Mouse (Mus musculus) myocyte (in vitro differentiated cells): ENCODE results near the gene Olig2. TPM values are rescaled to one million over a fixed set of nuclear protein-coding genes. Genes with fewer than 3 reads are reported as not detected.

Experiments used
- H3K27me3 ChIP-seq: one replicate; pipeline ENCODE4 v1.6.1; 2011; ENCODE audit not compliant: control insufficient read depth, insufficient read depth, insufficient read length
- H3K36me3 ChIP-seq: one replicate; pipeline ENCODE4 v1.6.1; 2011; ENCODE audit not compliant: control insufficient read depth, insufficient read depth
- H3K4me2 ChIP-seq: one replicate; pipeline ENCODE4 v1.6.1; 2011; ENCODE audit warnings: low read depth, control low read depth
- H3K4me3 ChIP-seq: one replicate; pipeline ENCODE4 v1.5.1; 2011; ENCODE audit warnings: mild to moderate bottlenecking, control low read depth, moderate library complexity
- H3K79me2 ChIP-seq: one replicate; pipeline ENCODE4 v1.6.1; 2011; ENCODE audit not compliant: control insufficient read depth, insufficient read depth
- H3ac ChIP-seq: one replicate; pipeline ENCODE4 v1.6.1; 2011; ENCODE audit not compliant: control insufficient read depth, insufficient read length
- CEBPB ChIP-seq: IDR thresholded peaks from 2 replicates; pipeline ENCODE4 v1.6.1; 2011; ENCODE audit warnings: mild to moderate bottlenecking, moderate library complexity; ENCODE audit not compliant: poor library complexity, insufficient read depth, severe bottlenecking
- E2F4 ChIP-seq: IDR thresholded peaks from one replicate; pipeline ENCODE4 v1.6.1; 2011; ENCODE audit warnings: mild to moderate bottlenecking, control low read depth, moderate library complexity; ENCODE audit not compliant: insufficient read depth
- MAX ChIP-seq: IDR thresholded peaks from one replicate; pipeline ENCODE4 v1.6.1; 2011; ENCODE audit warnings: low read depth, mild to moderate bottlenecking, control low read depth
- MYOD1 ChIP-seq, 3 experiments: IDR thresholded peaks; one replicate each; pipeline ENCODE4 v1.6.1; 2011; ENCODE audit warnings: control low read depth in 2 of 3, low read depth in 2 of 3, mild to moderate bottlenecking in 2 of 3, moderate library complexity in 1 of 3; ENCODE audit not compliant: insufficient read length in 2 of 3, control insufficient read depth in 1 of 3
- MYOG ChIP-seq, 3 experiments: IDR thresholded peaks; one replicate each; pipeline ENCODE4 v1.6.1; 2011; ENCODE audit warnings: control low read depth in 2 of 3, low read depth in 2 of 3, mild to moderate bottlenecking in 2 of 3; ENCODE audit not compliant: insufficient read length in 2 of 3, control insufficient read depth in 1 of 3, insufficient read depth in 1 of 3
- POLR2A ChIP-seq: IDR thresholded peaks from one replicate; pipeline ENCODE4 v1.6.1; 2011; ENCODE audit warnings: low read depth, mild to moderate bottlenecking, control low read depth, moderate library complexity; ENCODE audit not compliant: insufficient read length
- POLR2AphosphoS2 ChIP-seq: IDR thresholded peaks from one replicate; pipeline ENCODE4 v1.6.1; 2011; ENCODE audit warnings: low read depth, control low read depth; ENCODE audit not compliant: insufficient read length
- REST ChIP-seq: IDR thresholded peaks from one replicate; pipeline ENCODE4 v1.6.1; 2011; ENCODE audit warnings: mild to moderate bottlenecking, control low read depth, moderate library complexity; ENCODE audit not compliant: insufficient read depth, insufficient read length
- SRF ChIP-seq: IDR thresholded peaks from one replicate; pipeline ENCODE4 v1.6.1; 2011; ENCODE audit warnings: low read depth; ENCODE audit not compliant: control insufficient read depth, insufficient read length
- TCF12 ChIP-seq: IDR thresholded peaks from one replicate; pipeline ENCODE4 v1.6.1; 2011; ENCODE audit warnings: mild to moderate bottlenecking, control low read depth; ENCODE audit not compliant: poor library complexity, insufficient read depth, severe bottlenecking
- TCF3 ChIP-seq: IDR thresholded peaks from one replicate; pipeline ENCODE4 v1.6.1; 2011; ENCODE audit warnings: low read depth, control low read depth; ENCODE audit not compliant: insufficient read length
- USF1 ChIP-seq: IDR thresholded peaks from one replicate; pipeline ENCODE4 v1.6.1; 2011; ENCODE audit warnings: low read depth, mild to moderate bottlenecking, control low read depth, moderate library complexity
- polyA plus RNA-seq: library from polyadenylated mRNA; unstranded; fragments of >200 nt; fragmentation: generic; extraction: Trizol; gene quantifications from one replicate; pipeline ENCODE4 v1.2.1, GENCODE M21; 2012; ENCODE audit warnings: missing spikeins

Olig2 gene
- polyA plus RNA-seq, 1 experiment = not detected

DNA sequence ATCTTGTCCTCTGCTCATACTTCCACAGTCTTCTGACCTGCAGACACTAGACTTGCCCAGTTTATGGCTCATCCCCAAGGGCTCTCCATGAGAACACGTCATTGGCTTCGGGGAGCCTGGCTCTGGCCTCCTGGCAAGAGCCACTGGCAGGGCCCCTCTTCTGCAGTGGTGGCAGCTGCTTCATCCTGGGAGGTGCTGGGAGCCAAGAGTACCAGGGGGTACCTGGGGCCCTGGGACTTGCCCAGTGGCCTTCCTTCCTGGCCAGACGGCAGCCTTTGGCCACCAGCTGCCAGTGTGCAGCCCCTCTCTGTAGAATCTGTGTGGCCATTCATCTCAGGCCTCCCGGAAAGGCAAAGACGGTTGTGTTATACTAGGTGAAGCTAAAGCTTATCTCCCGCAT, 34.0 kb upstream of the Olig2 start:
- H3K36me3 ChIP-seq = no peaks in the 10 kb centered on the region
- no peak overlapping the region for H3K4me3 ChIP-seq
- TF ChIP-seq POLR2AphosphoS2 (no peak), REST (no peak), MAX (no peak), USF1 (no peak), MYOG (IDR thresholded peaks at IDR 0.05; ENCODE audit: control insufficient read depth in 1 of 3, insufficient read depth in 1 of 3, insufficient read length in 2 of 3, low read depth in 2 of 3) (no peak), CEBPB (no peak), SRF (no peak), MYOD1 (IDR thresholded peaks at IDR 0.05; ENCODE audit: control insufficient read depth in 1 of 3, insufficient read length in 2 of 3, low read depth in 2 of 3) (no peak), POLR2A (no peak), TCF12 (no peak), TCF3 (no peak), E2F4 (no peak)
- no peaks in the 10 kb centered on the region for H3K79me2 ChIP-seq
- no peak overlapping the region for H3ac ChIP-seq
- no peak overlapping the region for H3K4me2 ChIP-seq
- peaks cover 2% of the 10 kb centered on the region for H3K27me3 ChIP-seq

DNA sequence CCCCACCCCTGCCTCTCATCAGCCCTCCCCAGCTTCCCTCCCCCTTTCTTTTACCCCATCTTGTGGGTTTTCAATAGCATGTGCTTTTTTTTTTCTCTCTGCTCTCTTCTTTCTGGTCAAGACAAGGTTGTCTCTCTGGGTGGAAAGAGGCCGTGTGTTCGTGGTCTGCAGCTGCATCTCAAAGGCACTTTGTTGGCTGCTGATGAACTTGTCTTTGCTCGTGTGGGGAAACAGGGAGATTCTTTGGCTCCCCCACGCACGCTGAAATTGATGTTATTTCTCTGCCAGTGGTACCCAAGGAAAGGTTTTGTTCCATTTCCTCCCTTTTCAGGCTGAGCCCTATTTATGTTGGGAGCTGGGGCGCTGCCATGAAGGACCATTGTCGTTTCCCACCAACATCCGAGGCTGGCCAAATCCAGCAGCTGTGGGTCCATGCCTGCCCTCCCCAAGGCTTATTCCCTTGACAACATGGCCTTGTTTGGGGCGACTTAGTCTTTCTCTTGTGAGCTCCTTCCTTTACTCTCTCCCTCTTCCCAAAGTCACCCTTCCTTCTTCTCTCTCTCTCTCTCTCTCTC, 33.5 kb upstream of the Olig2 start:
- Histone ChIP-seq H3K79me2 (no peaks in the 10 kb centered on the region), H3ac (no peak overlapping the region), H3K36me3 (no peaks in the 10 kb centered on the region), H3K4me3 (no peak overlapping the region), H3K27me3 (no peaks in the 10 kb centered on the region), H3K4me2 (no peak overlapping the region)
- TF ChIP-seq E2F4 (no peak), POLR2AphosphoS2 (no peak), USF1 (no peak), MYOG (IDR thresholded peaks at IDR 0.05; ENCODE audit: control insufficient read depth in 1 of 3, insufficient read depth in 1 of 3, insufficient read length in 2 of 3, low read depth in 2 of 3) (no peak), REST (no peak), CEBPB (no peak), SRF (no peak), POLR2A (no peak), TCF12 (no peak), MAX (no peak), MYOD1 (IDR thresholded peaks at IDR 0.05; ENCODE audit: control insufficient read depth in 1 of 3, insufficient read length in 2 of 3, low read depth in 2 of 3) (no peak), TCF3 (no peak)

DNA sequence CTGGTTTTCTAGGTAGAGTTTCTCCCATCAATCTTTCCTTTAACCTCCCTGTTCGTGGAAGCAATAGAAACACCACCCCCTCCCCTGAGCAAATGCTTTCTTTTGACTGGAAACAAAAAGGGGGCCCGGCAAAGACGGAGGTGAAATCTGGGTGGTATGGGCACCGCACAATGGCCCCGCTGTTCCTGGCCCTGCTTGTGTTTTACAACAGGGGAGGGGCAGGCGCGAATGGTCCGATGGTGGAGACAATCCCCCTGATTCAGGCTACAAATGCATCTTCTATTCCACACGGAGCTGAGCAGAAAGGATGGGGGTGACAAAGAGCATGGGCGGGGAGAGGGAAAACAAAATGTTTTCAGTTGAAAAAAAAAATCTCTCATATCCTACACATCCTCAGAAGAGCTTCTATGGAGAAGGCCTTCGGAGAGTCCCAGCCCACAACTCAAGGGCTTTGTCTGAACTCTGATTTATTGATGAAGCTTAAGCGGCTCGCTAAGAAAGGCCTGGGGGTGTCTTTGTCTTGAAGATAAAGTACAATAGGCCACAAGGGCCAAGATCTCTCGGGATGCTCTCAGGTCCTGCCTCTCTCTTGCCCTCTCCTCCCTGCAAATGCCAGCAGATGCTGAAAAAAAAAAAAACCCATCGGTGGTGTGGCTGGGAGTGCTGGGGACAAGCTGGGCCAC, 32.4 kb upstream of the Olig2 start:
- Histone ChIP-seq H3K36me3 (no peaks in the 10 kb centered on the region), H3K4me2 (no peak overlapping the region), H3ac (no peak overlapping the region), H3K27me3 (no peaks in the 10 kb centered on the region), H3K79me2 (no peaks in the 10 kb centered on the region), H3K4me3 (no peak overlapping the region)
- no peak for TF ChIP-seq TCF12
- TF ChIP-seq REST = no peak
- no peak for TF ChIP-seq SRF
- TF ChIP-seq MYOD1 (IDR thresholded peaks at IDR 0.05; ENCODE audit: control insufficient read depth in 1 of 3, insufficient read length in 2 of 3, low read depth in 2 of 3) = no peak
- no peak for TF ChIP-seq E2F4
- no peak for TF ChIP-seq POLR2AphosphoS2
- no peak for TF ChIP-seq MAX
- no peak for TF ChIP-seq TCF3
- no peak for TF ChIP-seq CEBPB
- TF ChIP-seq USF1 = no peak
- no peak for TF ChIP-seq POLR2A
- TF ChIP-seq MYOG (IDR thresholded peaks at IDR 0.05; ENCODE audit: control insufficient read depth in 1 of 3, insufficient read depth in 1 of 3, insufficient read length in 2 of 3, low read depth in 2 of 3) = no peak

DNA sequence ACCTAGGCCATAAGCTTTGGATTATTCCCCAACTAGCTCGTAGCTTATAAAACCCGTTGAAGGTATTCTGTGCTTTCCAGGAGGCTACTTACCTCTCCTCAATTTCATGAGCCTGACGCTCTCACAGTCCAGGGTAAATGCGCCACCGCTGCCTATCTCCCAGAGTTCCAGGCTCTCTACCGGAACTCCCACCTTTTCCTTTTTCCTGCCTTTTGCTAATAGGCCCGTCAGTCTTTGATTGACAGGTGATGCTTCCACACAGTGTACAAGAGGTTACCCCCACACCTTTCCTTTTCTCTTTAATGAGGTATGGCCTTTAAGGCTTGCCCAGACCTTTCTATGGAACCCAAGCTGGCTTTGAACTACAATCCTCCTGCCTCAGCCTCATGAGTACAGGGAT, 25.4 kb upstream of the Olig2 start:
- H3K4me2 ChIP-seq = no peak overlapping the region
- H3ac ChIP-seq = no peak overlapping the region
- H3K36me3 ChIP-seq = no peaks in the 10 kb centered on the region
- H3K4me3 ChIP-seq = peak overlapping the region; percentile 4
- TF ChIP-seq POLR2A = no peak
- TF ChIP-seq USF1 = no peak
- TF ChIP-seq CEBPB = no peak
- no peaks in the 10 kb centered on the region for H3K27me3 ChIP-seq
- no peaks in the 10 kb centered on the region for H3K79me2 ChIP-seq

DNA sequence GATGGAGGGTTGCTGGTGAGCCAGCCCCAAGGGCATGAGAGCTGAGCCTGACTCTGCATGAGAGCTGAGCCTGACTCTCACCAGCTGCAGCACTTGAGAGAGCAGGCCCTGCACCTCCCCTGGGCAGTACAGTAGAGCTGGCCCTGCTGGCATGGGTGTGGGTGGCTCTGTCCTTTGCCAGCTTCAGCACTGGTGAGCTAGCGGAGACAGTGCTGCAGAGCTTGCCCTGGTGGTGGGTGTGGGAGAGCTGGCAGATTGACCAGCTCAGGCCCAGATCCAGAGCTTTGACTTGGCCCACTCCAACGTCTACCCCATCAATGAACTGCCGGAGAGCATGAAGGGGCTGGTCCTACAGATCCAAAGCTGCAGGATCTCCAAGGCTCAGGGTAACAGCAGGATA, 22.3 kb upstream of the Olig2 start:
- no peaks in the 10 kb centered on the region for H3K36me3 ChIP-seq
- no peak for TF ChIP-seq TCF3
- TF ChIP-seq TCF12 = no peak
- no peak for TF ChIP-seq CEBPB
- TF ChIP-seq REST = no peak
- TF ChIP-seq POLR2AphosphoS2 = no peak
- no peak overlapping the region for H3K4me2 ChIP-seq
- H3K27me3 ChIP-seq = no peaks in the 10 kb centered on the region
- no peak overlapping the region for H3ac ChIP-seq
- H3K4me3 ChIP-seq = no peak overlapping the region
- H3K79me2 ChIP-seq = no peaks in the 10 kb centered on the region
